Mouse (Mus musculus) heart, embryonic 11.5 days (tissue): ENCODE measurements around the gene Prss2. TPM values are rescaled to one million over a fixed set of nuclear protein-coding genes. Genes with fewer than 3 reads are reported as not detected.
"Not testable (repeated sequence)": the region's sequence is repeated elsewhere in the genome, so short reads cannot be mapped to it uniquely, and the experiment has no call there.

Experiments used
- ATAC-seq: fragments of 200-750 bp; cut with Nextera tagmentation; replicated peaks from 2 replicates; pipeline ENCODE4 v1.8.0; 2017; ENCODE audit warnings: moderate library complexity; ENCODE audit not compliant: insufficient number of reproducible peaks, low FRiP score, low TSS enrichment
- H3K27ac ChIP-seq: fragments of 300-500 bp; sonication (generic); 2 replicates; pipeline ENCODE4 v1.5.1; 2014; ENCODE audit warnings: mild to moderate bottlenecking, low read depth, low read length
- H3K27me3 ChIP-seq: fragments of 300-500 bp; sonication (generic); 2 replicates; pipeline ENCODE4 v1.6.1; 2014; ENCODE audit warnings: mild to moderate bottlenecking, low read length, mixed read lengths; ENCODE audit not compliant: control insufficient read depth, insufficient read depth
- H3K36me3 ChIP-seq: fragments of 300-500 bp; sonication (generic); 2 replicates; pipeline ENCODE4 v1.6.1; 2014; ENCODE audit warnings: mild to moderate bottlenecking, low read length, moderate library complexity, mixed read lengths; ENCODE audit not compliant: control insufficient read depth, insufficient read depth
- H3K4me1 ChIP-seq: fragments of 300-500 bp; sonication (generic); 2 replicates; pipeline ENCODE4 v1.6.1; 2014; ENCODE audit warnings: low read length; ENCODE audit not compliant: control insufficient read depth, insufficient read depth
- H3K4me2 ChIP-seq: fragments of 300-500 bp; sonication (generic); 2 replicates; pipeline ENCODE4 v1.6.1; 2014; ENCODE audit warnings: mild to moderate bottlenecking, moderate library complexity
- H3K4me3 ChIP-seq: fragments of 300-500 bp; sonication (generic); 2 replicates; pipeline ENCODE4 v1.5.1; 2014; ENCODE audit warnings: low read depth, low read length
- H3K9ac ChIP-seq: fragments of 300-500 bp; sonication (generic); 2 replicates; pipeline ENCODE4 v1.6.1; 2014; ENCODE audit warnings: mild to moderate bottlenecking, low read depth, low read length, moderate library complexity
- H3K9me3 ChIP-seq: fragments of 300-500 bp; sonication (generic); replicated peaks from 2 replicates; pipeline ENCODE4 v1.6.1; 2016; ENCODE audit warnings: low read length; ENCODE audit not compliant: control insufficient read depth
- WGBS: fragments of 180-500 bp; shearing (Covaris S2); extraction: QIAGEN DNeasy Blood & Tissue Kit; methylation state at CpG from one replicate; pipeline ENCODE4 v1.1.7; 2014; ENCODE audit not compliant: insufficient replicate concordance; 5-methylcytosine and 5-hydroxymethylcytosine counted together
- polyA plus RNA-seq: library from polyadenylated mRNA; unstranded; fragments of >200 nt; fragmentation: Nextera tagmentation; extraction: Ambion mirVana; gene quantifications from 2 replicates; pipeline ENCODE4 v1.2.1, GENCODE M21; 2014

Prss2 gene
- polyA plus RNA-seq, 1 experiment from 2014 or later: not detected

DNA sequence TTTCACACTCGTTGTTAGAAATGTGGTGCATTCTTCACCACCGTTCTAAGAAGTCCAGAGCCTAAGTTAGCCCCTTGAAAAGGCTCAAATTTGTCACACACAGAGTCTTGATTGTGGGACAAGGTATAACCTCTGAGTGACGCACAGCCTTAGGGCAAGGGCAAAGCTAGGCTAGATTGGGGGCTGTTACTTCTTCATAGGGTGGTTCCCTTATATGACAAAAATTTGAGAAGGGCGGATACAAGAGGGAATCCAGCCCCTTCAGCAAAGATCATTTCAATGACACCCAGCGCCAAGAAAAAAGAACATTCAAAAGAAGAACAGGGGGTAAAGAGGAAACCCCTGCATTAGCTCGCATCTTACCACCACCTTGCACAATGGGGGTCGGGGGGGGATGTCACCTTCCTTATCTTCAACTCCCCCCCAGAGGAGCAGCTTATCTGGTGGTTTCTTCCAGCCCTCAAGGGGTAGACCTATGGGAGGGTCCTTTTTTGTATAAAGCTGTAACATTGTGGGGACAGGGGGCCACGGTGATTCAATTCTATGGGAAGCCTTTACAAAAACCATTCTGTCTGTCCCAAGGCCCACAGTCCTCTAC is 11.2 kb downstream of the Prss2 start:
- no peak overlapping the region for H3K4me3 ChIP-seq
- no peak overlapping the region for H3K4me2 ChIP-seq
- H3K9ac ChIP-seq: no peak overlapping the region
- no peak for ATAC-seq
- 76% methylated on average over 8 of the region's 8 CpGs for WGBS
- H3K27me3 ChIP-seq: no peaks in the 10 kb centered on the region
- no peaks in the 10 kb centered on the region for H3K9me3 ChIP-seq
- no peak overlapping the region for H3K27ac ChIP-seq
- no peaks in the 10 kb centered on the region for H3K4me1 ChIP-seq
- H3K36me3 ChIP-seq: no peaks in the 10 kb centered on the region

DNA sequence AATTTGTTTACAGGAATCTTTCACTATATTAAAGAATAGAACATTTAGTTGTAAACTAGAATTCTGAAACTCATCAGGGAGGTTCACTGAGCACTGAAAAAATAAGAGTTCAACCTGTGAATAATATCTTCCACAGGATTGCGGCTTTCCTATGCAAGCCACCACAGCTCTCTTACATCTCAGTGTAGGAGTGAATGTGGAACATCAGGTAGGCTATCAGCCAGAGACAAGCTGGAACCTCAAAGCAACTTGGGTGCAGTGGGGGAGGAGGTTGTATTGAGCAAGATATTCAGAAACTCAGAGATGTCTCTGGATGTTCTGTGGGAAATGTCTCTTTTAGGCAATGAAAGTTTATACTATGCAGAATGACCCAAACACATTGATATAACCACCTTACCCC is 15.8 kb downstream of the Prss2 start:
- no peak for ATAC-seq
- Histone ChIP-seq H3K9me3 (no peaks in the 10 kb centered on the region), H3K27me3 (peaks cover under 1% of the 10 kb centered on the region; the same call in 1 of the 2 replicates), H3K36me3 (no peaks in the 10 kb centered on the region), H3K4me3 (no peak overlapping the region), H3K4me1 (no peaks in the 10 kb centered on the region), H3K27ac (no peak overlapping the region), H3K9ac (no peak overlapping the region), H3K4me2 (no peak overlapping the region)
- 90% methylated on average over 1 of the region's 1 CpGs for WGBS

DNA sequence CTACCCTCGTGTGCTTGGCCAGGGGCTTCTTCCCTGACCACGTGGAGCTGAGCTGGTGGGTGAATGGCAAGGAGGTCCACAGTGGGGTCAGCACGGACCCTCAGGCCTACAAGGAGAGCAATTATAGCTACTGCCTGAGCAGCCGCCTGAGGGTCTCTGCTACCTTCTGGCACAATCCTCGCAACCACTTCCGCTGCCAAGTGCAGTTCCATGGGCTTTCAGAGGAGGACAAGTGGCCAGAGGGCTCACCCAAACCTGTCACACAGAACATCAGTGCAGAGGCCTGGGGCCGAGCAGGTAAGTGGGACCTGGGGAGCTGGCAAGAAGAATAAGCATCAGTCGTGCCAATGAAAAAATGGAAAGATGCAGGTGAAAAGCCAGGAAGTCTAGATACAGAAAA is 16.7 kb downstream of the Prss2 start:
- H3K27ac ChIP-seq, H3K4me1 ChIP-seq, H3K9ac ChIP-seq, ATAC-seq, H3K27me3 ChIP-seq, H3K4me3 ChIP-seq, H3K4me2 ChIP-seq, H3K9me3 ChIP-seq, H3K36me3 ChIP-seq: not testable (repeated sequence)
- 76% methylated on average over 5 of the region's 8 CpGs for WGBS

GRCm38 (mm10) chr6:41540746-41541145 is 19.2 kb downstream of the Prss2 start:
- no peak for ATAC-seq
- H3K36me3 ChIP-seq: no peaks in the 10 kb centered on the region
- H3K9ac ChIP-seq: no peak overlapping the region
- H3K4me2 ChIP-seq: no peak overlapping the region
- no peak overlapping the region for H3K27ac ChIP-seq
- H3K9me3 ChIP-seq: no peaks in the 10 kb centered on the region
- H3K27me3 ChIP-seq: peaks cover 15% of the 10 kb centered on the region
- H3K4me1 ChIP-seq: no peaks in the 10 kb centered on the region
- H3K4me3 ChIP-seq: no peak overlapping the region

DNA sequence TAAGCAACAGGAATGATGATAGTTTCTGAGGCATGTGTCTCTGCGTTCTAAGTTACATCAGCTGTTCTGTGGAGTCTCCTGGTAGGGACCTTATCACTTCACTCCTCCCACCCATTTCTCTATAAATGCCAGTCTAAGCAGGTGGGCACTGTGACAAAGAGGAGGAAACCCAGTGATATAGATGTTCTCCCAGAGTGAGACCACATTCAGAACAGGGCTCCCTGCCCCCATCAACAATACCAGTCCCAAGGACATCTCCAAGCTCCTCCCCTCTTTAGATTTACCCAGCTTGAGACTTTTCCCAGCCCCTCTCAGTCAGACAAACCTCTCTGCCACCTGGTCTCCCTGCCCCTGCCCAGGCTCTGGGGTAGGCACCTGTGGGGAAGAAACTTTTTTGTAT is 20.2 kb downstream of the Prss2 start:
- 74% methylated on average over 1 of the region's 1 CpGs for WGBS
- Histone ChIP-seq H3K9me3 (no peaks in the 10 kb centered on the region), H3K27ac (no peak overlapping the region), H3K36me3 (no peaks in the 10 kb centered on the region), H3K4me3 (no peak overlapping the region), H3K4me1 (no peaks in the 10 kb centered on the region), H3K27me3 (peaks cover 15% of the 10 kb centered on the region), H3K4me2 (no peak overlapping the region), H3K9ac (no peak overlapping the region)
- no peak for ATAC-seq

GRCm38 (mm10) chr6:41542983-41543382 is 21.4 kb downstream of the Prss2 start:
- Histone ChIP-seq H3K9me3 (no peaks in the 10 kb centered on the region), H3K4me1 (no peaks in the 10 kb centered on the region), H3K27me3 (peaks cover 15% of the 10 kb centered on the region), H3K36me3 (no peaks in the 10 kb centered on the region), H3K27ac (no peak overlapping the region), H3K4me3 (peak overlapping the region; percentile 37), H3K4me2 (peak overlapping the region; percentile 69), H3K9ac (no peak overlapping the region)
- no peak for ATAC-seq
- 10% methylated on average over 3 of the region's 3 CpGs for WGBS

GRCm38 (mm10) chr6:41543411-41544050 is 21.9 kb downstream of the Prss2 start:
- Histone ChIP-seq H3K9ac (peak overlapping the region; percentile 29; the same call in 1 of the 2 replicates), H3K36me3 (no peaks in the 10 kb centered on the region), H3K9me3 (no peaks in the 10 kb centered on the region), H3K27me3 (peaks cover 15% of the 10 kb centered on the region), H3K4me3 (peak overlapping the region; percentile 37), H3K4me2 (peak overlapping the region; percentile 69), H3K4me1 (no peaks in the 10 kb centered on the region), H3K27ac (no peak overlapping the region)
- WGBS: 3% methylated on average over 28 of the region's 28 CpGs
- ATAC-seq: no peak

DNA sequence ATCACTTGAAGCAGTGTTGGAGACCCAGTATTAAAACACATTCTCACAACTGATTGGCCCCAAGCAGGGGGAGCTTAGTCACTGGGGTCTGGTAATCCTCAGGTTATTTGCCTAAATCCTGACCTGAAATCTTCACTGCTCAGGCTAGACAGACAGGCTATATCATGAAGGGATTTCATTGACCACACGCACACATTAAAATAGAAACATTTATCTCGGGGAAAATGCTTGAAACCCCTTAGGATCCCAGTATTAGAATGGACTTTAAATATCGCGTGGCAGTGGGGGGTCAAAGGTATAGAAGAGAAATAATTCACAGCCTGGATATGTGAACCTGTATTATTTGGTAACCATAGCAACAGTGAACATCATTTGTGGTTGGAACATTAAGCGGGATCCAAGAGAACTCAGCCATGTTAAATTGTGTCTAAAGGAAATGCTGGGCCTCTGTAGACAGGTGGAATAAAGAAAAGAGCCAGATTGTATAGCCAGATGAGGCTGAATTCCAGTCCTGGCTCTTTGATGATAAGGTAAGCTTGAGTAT is 22.9 kb downstream of the Prss2 start:
- Histone ChIP-seq H3K4me1 (no peaks in the 10 kb centered on the region), H3K4me3 (no peak overlapping the region), H3K36me3 (no peaks in the 10 kb centered on the region), H3K27ac (no peak overlapping the region), H3K9me3 (no peaks in the 10 kb centered on the region), H3K9ac (no peak overlapping the region), H3K27me3 (peaks cover 15% of the 10 kb centered on the region), H3K4me2 (no peak overlapping the region)
- WGBS: 81% methylated on average over 5 of the region's 5 CpGs
- no peak for ATAC-seq

- Histone ChIP-seq H3K4me1 (no peaks in the 10 kb centered on the region), H3K4me3 (no peak overlapping the region), H3K4me2 (no peak overlapping the region), H3K27ac (no peak overlapping the region), H3K27me3 (peaks cover 15% of the 10 kb centered on the region), H3K36me3 (no peaks in the 10 kb centered on the region), H3K9me3 (no peaks in the 10 kb centered on the region), H3K9ac (no peak overlapping the region)
- ATAC-seq: no peak
- 80% methylated on average over 4 of the region's 4 CpGs for WGBS
Observed at GRCm38 (mm10) chr6:41545266-41545665, 23.7 kb downstream of the Prss2 start.
